Mouse (Mus musculus) midbrain, embryonic 12.5 days (tissue): ENCODE data around the gene Foxp3. TPM values are rescaled to one million over a fixed set of nuclear protein-coding genes. Genes with fewer than 3 reads are reported as not detected.

Experiments
- ATAC-seq: fragments of 200-750 bp; cut with Nextera tagmentation; 2 replicates; pipeline ENCODE4 v1.8.0; 2017; ENCODE audit warnings: low read depth, moderate TSS enrichment, moderate library complexity; ENCODE audit not compliant: low FRiP score
- H3K27ac ChIP-seq: fragments of 300-500 bp; sonication (generic); replicated peaks from 2 replicates; pipeline ENCODE4 v1.5.1; 2016; ENCODE audit warnings: mild to moderate bottlenecking
- H3K27me3 ChIP-seq: fragments of 300-500 bp; sonication (generic); 2 replicates; pipeline ENCODE4 v1.6.1; 2016; ENCODE audit warnings: mild to moderate bottlenecking
- H3K36me3 ChIP-seq: fragments of 300-500 bp; sonication (generic); 2 replicates; pipeline ENCODE4 v1.6.1; 2016
- H3K4me1 ChIP-seq: fragments of 300-500 bp; sonication (generic); 2 replicates; pipeline ENCODE4 v1.6.1; 2016
- H3K4me2 ChIP-seq: fragments of 300-500 bp; sonication (generic); replicated peaks from 2 replicates; pipeline ENCODE4 v1.6.1; 2016; ENCODE audit warnings: mild to moderate bottlenecking, moderate library complexity
- H3K4me3 ChIP-seq: fragments of 300-500 bp; sonication (generic); 2 replicates; pipeline ENCODE4 v1.5.1; 2016; ENCODE audit warnings: mild to moderate bottlenecking
- H3K9ac ChIP-seq: fragments of 300-500 bp; sonication (generic); replicated peaks from 2 replicates; pipeline ENCODE4 v1.6.1; 2016; ENCODE audit warnings: mild to moderate bottlenecking, moderate library complexity
- H3K9me3 ChIP-seq: fragments of 300-500 bp; sonication (generic); 2 replicates; pipeline ENCODE4 v1.6.1; 2016; ENCODE audit warnings: mild to moderate bottlenecking
- WGBS: fragments of 180-500 bp; shearing (Covaris S2); methylation state at CpG from one replicate; pipeline ENCODE4 v1.1.7; 2016; 5-methylcytosine and 5-hydroxymethylcytosine counted together
- polyA plus RNA-seq: library from polyadenylated mRNA; unstranded; fragments of >200 nt; fragmentation: Nextera tagmentation; extraction: Ambion mirVana; gene quantifications from 2 replicates; pipeline ENCODE4 v1.2.1, GENCODE M21; 2016

The Foxp3 gene
- polyA plus RNA-seq, 1 experiment from 2014 or later: 0.13 TPM

DNA sequence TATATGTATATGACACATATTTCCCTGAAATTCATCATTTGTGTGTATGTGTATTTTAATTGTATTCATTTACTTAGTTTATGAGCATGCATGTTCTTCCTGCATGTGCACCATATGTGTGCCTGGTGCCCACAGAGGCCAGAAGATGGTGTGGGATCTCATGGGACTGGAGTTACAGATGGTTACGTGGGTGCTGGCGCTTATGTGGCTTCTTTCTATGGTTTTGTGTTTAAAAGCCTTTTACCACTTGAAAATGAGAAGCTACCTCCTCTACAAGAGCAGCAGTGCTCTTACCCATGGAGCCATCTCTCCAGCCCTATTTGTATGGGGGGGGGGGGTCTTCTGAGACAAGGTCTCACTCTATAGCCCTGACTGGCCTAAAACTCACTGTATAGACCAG, 7.7 kb downstream of the Foxp3 start:
- Histone ChIP-seq H3K4me1 (no peaks in the 10 kb centered on the region), H3K27me3 (no peaks in the 10 kb centered on the region), H3K4me2 (no peak overlapping the region), H3K27ac (no peak overlapping the region), H3K4me3 (no peak overlapping the region), H3K9me3 (no peaks in the 10 kb centered on the region), H3K36me3 (no peaks in the 10 kb centered on the region), H3K9ac (no peak overlapping the region)
- 75% methylated on average over 2 of the region's 2 CpGs for WGBS
- ATAC-seq: no peak

DNA sequence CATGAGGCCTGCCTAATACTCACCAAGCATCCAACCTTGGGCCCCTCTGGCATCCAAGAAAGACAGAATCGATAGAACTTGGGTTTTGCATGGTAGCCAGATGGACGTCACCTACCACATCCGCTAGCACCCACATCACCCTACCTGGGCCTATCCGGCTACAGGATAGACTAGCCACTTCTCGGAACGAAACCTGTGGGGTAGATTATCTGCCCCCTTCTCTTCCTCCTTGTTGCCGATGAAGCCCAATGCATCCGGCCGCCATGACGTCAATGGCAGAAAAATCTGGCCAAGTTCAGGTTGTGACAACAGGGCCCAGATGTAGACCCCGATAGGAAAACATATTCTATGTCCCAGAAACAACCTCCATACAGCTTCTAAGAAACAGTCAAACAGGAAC, 10.4 kb downstream of the Foxp3 start:
- Histone ChIP-seq H3K4me1 (no peaks in the 10 kb centered on the region), H3K36me3 (no peaks in the 10 kb centered on the region), H3K4me2 (no peak overlapping the region), H3K9ac (no peak overlapping the region), H3K4me3 (no peak overlapping the region), H3K27me3 (no peaks in the 10 kb centered on the region), H3K9me3 (0 out of 2 replicates have a peak, but pooled peaks cover 3% of the 10 kb centered on the region), H3K27ac (no peak overlapping the region)
- ATAC-seq: no peak
- 96% methylated on average over 11 of the region's 11 CpGs for WGBS

DNA sequence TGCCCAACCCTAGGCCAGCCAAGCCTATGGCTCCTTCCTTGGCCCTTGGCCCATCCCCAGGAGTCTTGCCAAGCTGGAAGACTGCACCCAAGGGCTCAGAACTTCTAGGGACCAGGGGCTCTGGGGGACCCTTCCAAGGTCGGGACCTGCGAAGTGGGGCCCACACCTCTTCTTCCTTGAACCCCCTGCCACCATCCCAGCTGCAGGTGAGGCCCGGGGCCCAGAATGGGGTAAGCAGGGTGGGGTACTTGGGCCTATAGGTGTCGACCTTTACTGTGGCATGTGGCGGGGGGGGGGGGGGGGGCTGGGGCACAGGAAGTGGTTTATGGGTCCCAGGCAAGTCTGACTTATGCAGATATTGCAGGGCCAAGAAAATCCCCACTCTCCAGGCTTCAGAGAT, 12.9 kb downstream of the Foxp3 start:
- H3K9me3 ChIP-seq: 0 out of 2 replicates have a peak, but pooled peaks cover 3% of the 10 kb centered on the region
- H3K9ac ChIP-seq: no peak overlapping the region
- no peak overlapping the region for H3K4me3 ChIP-seq
- H3K36me3 ChIP-seq: no peaks in the 10 kb centered on the region
- no peaks in the 10 kb centered on the region for H3K4me1 ChIP-seq
- H3K27ac ChIP-seq: no peak overlapping the region
- no peak for ATAC-seq
- H3K27me3 ChIP-seq: no peaks in the 10 kb centered on the region
- H3K4me2 ChIP-seq: no peak overlapping the region
- 97% methylated on average over 5 of the region's 5 CpGs for WGBS

DNA sequence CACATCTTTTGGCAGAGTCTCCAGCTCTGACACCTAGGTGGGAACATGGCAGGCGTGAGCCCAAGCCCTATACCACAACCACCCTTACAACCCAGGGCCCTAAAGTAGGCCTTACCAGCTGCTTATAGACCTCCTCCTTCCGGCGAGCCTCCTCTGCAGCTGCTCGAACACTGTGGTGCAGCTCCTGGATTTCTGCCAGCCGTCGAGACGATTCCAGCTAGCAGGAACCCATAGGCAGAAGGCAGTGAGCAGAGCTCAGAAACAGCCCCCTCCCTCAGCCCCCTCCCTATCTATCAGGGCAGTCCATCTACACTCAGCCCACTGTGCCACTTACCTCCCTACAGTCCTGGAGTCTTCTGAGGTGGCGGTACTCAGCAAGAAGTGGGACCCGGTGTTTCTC, 21.9 kb downstream of the Foxp3 start:
- Histone ChIP-seq H3K9me3 (no peaks in the 10 kb centered on the region), H3K9ac (no peak overlapping the region), H3K4me2 (no peak overlapping the region), H3K36me3 (peaks cover 44% of the 10 kb centered on the region), H3K4me3 (no peak overlapping the region), H3K27ac (no peak overlapping the region), H3K27me3 (no peaks in the 10 kb centered on the region), H3K4me1 (no peaks in the 10 kb centered on the region)
- ATAC-seq: no peak
- WGBS: 93% methylated on average over 9 of the region's 9 CpGs

DNA sequence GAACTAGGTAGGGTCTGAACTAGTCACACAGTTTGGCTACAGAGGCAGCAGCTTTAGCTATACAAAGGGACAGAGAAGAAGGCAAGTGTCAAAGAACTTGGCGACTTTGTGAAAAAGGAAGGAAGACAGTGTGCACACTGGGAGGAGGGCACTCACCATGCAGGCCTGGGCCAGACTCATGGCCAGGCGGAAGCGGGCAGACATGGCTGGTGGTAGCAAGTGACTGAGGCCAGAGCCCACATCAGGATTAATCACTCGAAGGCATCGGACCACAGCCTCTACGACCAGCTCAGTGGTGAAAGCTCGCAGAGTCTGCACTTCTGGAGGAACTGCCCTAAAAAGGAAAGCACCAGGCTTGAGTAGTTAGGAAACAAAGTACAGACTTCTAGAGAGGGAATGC, 30.6 kb downstream of the Foxp3 start:
- no peak overlapping the region for H3K4me3 ChIP-seq

DNA sequence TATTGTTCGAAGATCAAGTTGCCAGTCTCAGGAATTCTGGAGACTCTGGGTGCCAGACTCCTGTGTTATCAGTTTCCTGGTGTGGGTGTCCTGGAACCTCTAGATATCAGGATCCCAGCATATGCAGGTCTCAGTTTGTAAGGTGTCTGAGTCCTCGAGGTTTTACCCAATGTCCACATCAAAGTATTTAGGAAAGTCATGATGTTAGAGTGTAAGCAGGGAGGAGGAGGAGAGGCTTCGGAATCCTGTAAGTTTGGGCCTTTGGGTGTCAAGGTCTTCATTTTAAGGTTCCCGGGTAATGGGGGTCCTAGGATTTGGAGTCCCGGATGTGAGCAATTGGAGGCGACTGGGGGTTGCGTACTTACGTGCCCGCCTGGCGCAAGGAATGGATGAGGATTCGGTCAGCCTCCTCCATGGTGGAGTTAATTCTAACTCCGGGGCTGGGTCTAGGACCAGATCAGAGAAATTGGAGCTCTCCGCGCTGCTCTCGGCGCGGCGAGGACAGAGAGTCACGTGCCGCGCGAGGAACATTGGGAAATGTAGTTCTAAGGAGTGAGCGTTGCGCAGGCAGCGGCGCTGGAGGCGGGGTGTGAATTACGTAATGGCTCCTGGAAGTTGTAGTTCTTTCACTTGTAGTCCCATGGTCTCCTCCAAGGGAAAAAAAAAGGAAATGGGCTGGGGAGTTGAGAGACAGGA, 31.6 kb downstream of the Foxp3 start, which contains the start of gene Ccdc22:
TSS of gene Ccdc22 (minus strand) at position 639 of the 696 bp plus-strand sequence.
- Histone ChIP-seq H3K27me3 (no peaks in the 10 kb centered on the region), H3K4me2 (peak within 1 kb of the TSS; percentile 52), H3K27ac (no peak within 1 kb of the TSS), H3K9ac (peak within 1 kb of the TSS; percentile 39; the same call in 1 of the 2 replicates), H3K36me3 (no peaks in the 10 kb centered on the region), H3K9me3 (no peaks in the 10 kb centered on the region), H3K4me3 (peak within 1 kb of the TSS; percentile 46), H3K4me1 (no peaks in the 10 kb centered on the region)
- ATAC-seq: peak; percentile 94
- WGBS: 23% methylated on average over 28 of the region's 28 CpGs

More for the DNA sequence above, 30.6 kb downstream of the Foxp3 start:
- Histone ChIP-seq H3K36me3 (peaks cover 8% of the 10 kb centered on the region; the same call in 1 of the 2 replicates), H3K27ac (no peak overlapping the region), H3K4me1 (no peaks in the 10 kb centered on the region), H3K27me3 (no peaks in the 10 kb centered on the region), H3K9ac (no peak overlapping the region), H3K4me2 (peak overlapping the region; percentile 52; the same call in 1 of the 2 replicates), H3K9me3 (no peaks in the 10 kb centered on the region)
- 92% methylated on average over 7 of the region's 7 CpGs for WGBS
- no peak for ATAC-seq

DNA sequence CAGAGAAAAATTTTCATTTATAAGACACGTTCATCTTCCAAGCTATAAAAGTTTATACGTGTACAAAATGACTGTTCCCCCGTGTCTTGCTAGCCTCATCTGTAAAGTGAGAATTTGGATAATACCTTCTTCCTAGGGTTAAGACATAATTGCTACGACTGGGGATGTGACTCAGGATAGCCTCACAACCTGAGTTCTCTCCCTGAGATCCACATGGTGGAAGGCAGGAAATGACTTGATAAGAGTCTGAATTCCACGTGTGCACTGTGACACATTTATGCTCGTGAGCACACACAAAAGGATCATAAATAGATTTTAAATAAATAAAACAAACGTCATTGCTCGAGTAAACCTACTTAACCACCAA, 32.1 kb downstream of the Foxp3 start:
- Histone ChIP-seq H3K36me3 (no peaks in the 10 kb centered on the region), H3K27me3 (no peaks in the 10 kb centered on the region), H3K4me2 (no peak overlapping the region), H3K4me3 (no peak overlapping the region), H3K4me1 (no peaks in the 10 kb centered on the region), H3K9me3 (no peaks in the 10 kb centered on the region), H3K9ac (no peak overlapping the region), H3K27ac (no peak overlapping the region)
- peak; percentile 47 for ATAC-seq
- WGBS: 50% methylated on average over 8 of the region's 8 CpGs

DNA sequence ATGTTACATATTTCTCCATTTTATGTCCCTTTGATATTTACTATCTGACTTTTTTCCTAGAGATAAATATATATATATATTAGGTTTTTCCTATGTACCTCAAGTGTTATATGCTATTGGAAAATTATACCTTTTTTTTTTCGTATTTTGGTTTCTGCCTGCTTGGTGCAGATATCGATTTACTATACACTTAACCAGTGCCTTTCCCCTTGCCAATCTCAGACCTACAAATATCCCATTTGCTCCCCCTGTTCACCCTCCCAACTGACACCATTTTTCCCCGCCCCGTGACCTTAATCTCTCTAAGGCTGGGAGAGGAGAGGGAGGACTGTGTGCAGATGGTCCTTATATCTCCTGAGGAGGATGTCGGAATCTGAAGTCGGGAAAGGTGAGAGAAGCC, 33.3 kb downstream of the Foxp3 start, which contains the start of gene Cacna1f:
TSS of gene Cacna1f (plus strand) at position 301 of the 400 bp plus-strand sequence.
- no peak within 1 kb of the TSS for H3K4me3 ChIP-seq
- no peak within 1 kb of the TSS for H3K9ac ChIP-seq
- H3K27ac ChIP-seq: no peak within 1 kb of the TSS
- ATAC-seq: no peak
- no peaks in the 10 kb centered on the region for H3K9me3 ChIP-seq
- H3K4me2 ChIP-seq: no peak within 1 kb of the TSS
- no peaks in the 10 kb centered on the region for H3K36me3 ChIP-seq
- no peaks in the 10 kb centered on the region; the same call in 1 of the 2 replicates for H3K27me3 ChIP-seq
- WGBS: 86% methylated on average over 5 of the region's 6 CpGs
- no peaks in the 10 kb centered on the region; the same call in 1 of the 2 replicates for H3K4me1 ChIP-seq

DNA sequence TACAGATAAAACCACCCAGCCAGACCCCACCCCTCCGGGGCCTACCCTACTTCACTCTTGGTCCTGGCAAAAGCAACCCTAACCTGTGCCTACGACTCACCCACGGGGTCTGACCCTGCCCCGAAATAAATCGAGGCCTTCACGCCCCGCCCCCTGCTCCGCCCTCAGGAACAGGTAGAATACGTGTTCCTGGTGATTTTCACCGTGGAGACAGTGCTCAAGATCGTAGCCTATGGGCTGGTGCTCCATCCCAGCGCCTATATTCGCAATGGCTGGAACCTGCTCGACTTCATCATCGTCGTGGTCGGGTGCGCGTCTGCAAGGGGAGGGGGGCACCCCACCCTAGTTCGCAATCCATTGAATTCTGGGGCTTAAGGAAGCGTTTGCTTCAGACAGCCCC, 36.6 kb downstream of the Foxp3 start:
- peak overlapping the region; percentile 25; the same call in 1 of the 2 replicates for H3K9ac ChIP-seq

DNA sequence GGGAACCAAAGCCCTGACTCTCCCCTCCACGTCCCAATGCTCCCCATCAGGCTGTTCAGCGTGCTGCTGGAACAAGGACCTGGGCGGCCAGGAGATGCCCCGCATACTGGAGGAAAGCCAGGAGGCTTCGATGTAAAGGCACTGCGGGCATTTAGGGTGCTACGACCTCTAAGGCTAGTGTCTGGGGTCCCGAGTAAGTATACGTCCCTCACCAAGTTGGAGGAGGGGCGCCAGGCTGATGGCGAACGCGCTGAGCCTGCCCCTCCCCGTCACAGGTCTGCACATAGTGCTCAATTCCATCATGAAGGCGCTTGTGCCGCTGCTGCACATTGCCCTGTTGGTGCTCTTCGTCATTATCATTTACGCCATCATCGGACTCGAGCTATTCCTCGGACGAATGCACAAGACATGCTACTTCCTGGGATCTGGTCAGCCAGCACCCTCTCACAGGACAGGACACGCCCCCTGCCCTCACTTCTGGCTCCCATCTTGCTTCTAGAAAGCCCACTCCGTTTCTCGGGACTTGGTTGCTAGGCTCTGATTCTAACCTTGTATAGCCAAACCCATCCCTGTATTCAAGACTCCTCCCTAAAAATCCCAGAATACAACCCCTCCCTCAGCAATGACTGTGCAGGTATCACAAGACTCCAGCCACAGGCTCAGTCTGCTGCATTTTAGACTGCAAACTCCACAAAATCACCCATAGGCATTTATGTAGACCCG, 37.3 kb downstream of the Foxp3 start:
- Histone ChIP-seq H3K36me3 (no peaks in the 10 kb centered on the region), H3K4me3 (peak overlapping the region; percentile 38), H3K27ac (no peak overlapping the region), H3K9me3 (no peaks in the 10 kb centered on the region), H3K4me2 (peak overlapping the region; percentile 61), H3K27me3 (no peaks in the 10 kb centered on the region; the same call in 1 of the 2 replicates), H3K9ac (peak overlapping the region; percentile 25; the same call in 1 of the 2 replicates), H3K4me1 (no peaks in the 10 kb centered on the region; the same call in 1 of the 2 replicates)
- 18% methylated on average over 26 of the region's 26 CpGs for WGBS
- ATAC-seq: peak; percentile 30; the same call in 1 of the 2 replicates

More for the DNA sequence above, 36.6 kb downstream of the Foxp3 start:
- Histone ChIP-seq H3K4me1 (no peaks in the 10 kb centered on the region; the same call in 1 of the 2 replicates), H3K4me2 (peak overlapping the region; percentile 61), H3K36me3 (no peaks in the 10 kb centered on the region), H3K4me3 (peak overlapping the region; percentile 38), H3K9me3 (no peaks in the 10 kb centered on the region), H3K27ac (no peak overlapping the region), H3K27me3 (no peaks in the 10 kb centered on the region; the same call in 1 of the 2 replicates)
- no peak for ATAC-seq
- 31% methylated on average over 21 of the region's 21 CpGs for WGBS

DNA sequence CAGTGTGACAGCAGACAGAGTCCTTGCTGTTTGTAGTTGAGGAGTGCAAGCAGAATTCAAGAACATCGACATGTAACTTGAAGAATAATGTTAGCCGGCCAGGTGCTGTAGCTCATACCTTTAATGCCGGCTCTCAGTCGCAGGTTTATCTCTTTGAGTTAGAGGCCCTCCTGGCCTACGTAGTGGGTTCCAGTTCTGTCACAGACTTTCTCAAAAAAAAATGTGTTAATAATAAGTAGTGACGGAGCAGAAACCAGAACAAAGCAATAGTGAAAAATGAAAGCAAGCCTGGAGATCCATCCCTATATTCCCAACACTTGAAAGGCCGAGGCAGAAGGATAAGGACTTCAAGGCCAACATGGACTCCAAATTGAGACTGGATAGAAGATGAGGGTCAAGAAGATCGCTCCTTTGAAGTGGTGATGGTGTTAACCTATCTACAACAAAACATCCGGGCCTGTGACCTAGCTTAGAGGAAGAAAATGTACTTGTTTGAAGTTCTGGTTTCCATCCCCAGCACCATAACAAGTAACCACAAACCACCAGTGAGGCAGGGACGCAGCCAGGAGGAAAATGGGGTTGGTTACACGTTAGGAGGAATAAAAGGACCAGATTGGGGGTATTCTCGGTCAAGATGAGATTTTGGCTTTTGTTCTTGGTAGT, 44.6 kb downstream of the Foxp3 start:
- ATAC-seq: no peak
- Histone ChIP-seq H3K4me2 (no peak overlapping the region), H3K9ac (no peak overlapping the region), H3K36me3 (no peaks in the 10 kb centered on the region), H3K27me3 (no peaks in the 10 kb centered on the region), H3K4me1 (no peaks in the 10 kb centered on the region), H3K27ac (no peak overlapping the region), H3K4me3 (no peak overlapping the region), H3K9me3 (no peaks in the 10 kb centered on the region)
- 83% methylated on average over 12 of the region's 12 CpGs for WGBS

DNA sequence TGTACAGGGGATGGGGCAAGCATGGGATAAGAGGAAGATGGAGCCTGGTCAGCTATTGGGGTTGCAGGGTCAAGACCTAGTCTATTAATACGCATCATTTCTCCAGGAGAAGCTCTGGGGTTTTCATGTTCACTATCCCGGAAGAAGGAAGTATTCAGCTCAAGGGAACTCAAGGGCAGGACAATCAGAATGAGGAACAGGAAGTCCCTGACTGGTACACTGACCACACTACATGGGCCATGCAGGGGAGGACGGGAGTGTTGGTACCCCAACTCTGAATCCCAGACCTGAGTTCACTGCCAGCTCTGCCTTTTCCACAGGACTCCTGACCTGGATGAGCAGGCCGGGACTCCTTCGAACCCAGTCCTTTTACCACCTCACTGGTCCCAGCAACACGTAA, 59.1 kb downstream of the Foxp3 start:
- H3K4me1 ChIP-seq: no peaks in the 10 kb centered on the region
- no peaks in the 10 kb centered on the region for H3K36me3 ChIP-seq
- no peak overlapping the region for H3K27ac ChIP-seq
- no peak overlapping the region for H3K9ac ChIP-seq
- no peak overlapping the region for H3K4me3 ChIP-seq
- H3K9me3 ChIP-seq: no peaks in the 10 kb centered on the region
- H3K4me2 ChIP-seq: no peak overlapping the region
- ATAC-seq: no peak
- H3K27me3 ChIP-seq: no peaks in the 10 kb centered on the region
- 89% methylated on average over 6 of the region's 6 CpGs for WGBS
